Mouse (Mus musculus) lung, adult 2 months (tissue): ENCODE data around the gene Col24a1.

Experiments
- CTCF ChIP-seq: fragments of 200-500 bp; IDR thresholded peaks from 2 replicates; pipeline ENCODE4 v1.5.1; 2011; ENCODE audit warnings: mild to moderate bottlenecking, low read length, control low read depth; ENCODE audit not compliant: insufficient read depth
- POLR2A ChIP-seq: fragments of 200-500 bp; IDR thresholded peaks from 2 replicates; pipeline ENCODE4 v1.6.1; 2011; ENCODE audit warnings: low read depth, mild to moderate bottlenecking, control low read depth, low read length, borderline replicate concordance; ENCODE audit errors: extremely low read depth

GRCm38 (mm10) chr3:145383095-145383494 is 90.8 kb downstream of the Col24a1 start:
- no peak for TF ChIP-seq CTCF
- no peak for TF ChIP-seq POLR2A
